Mouse (Mus musculus) forebrain, embryonic 16.5 days (tissue): ENCODE data around the gene Gstcd. TPM values are rescaled to one million over a fixed set of nuclear protein-coding genes. Genes with fewer than 3 reads are reported as not detected.

ENCODE experiments used
- ATAC-seq: fragments of 200-750 bp; cut with Nextera tagmentation; 2 replicates; pipeline ENCODE4 v1.8.0; 2017; ENCODE audit warnings: mild to moderate bottlenecking, moderate library complexity
- H3K27ac ChIP-seq: fragments of 300-500 bp; sonication (generic); 2 replicates; pipeline ENCODE4 v1.5.1; 2014; ENCODE audit warnings: low read length, control low read depth
- H3K27me3 ChIP-seq: fragments of 300-500 bp; sonication (generic); replicated peaks from 2 replicates; pipeline ENCODE4 v1.6.1; 2014; ENCODE audit warnings: low read length; ENCODE audit not compliant: control insufficient read depth, insufficient read depth
- H3K36me3 ChIP-seq: fragments of 300-500 bp; sonication (generic); 2 replicates; pipeline ENCODE4 v1.6.1; 2014; ENCODE audit not compliant: control insufficient read depth, insufficient read depth
- H3K4me1 ChIP-seq: fragments of 300-500 bp; sonication (generic); replicated peaks from 2 replicates; pipeline ENCODE4 v1.6.1; 2014; ENCODE audit warnings: low read length; ENCODE audit not compliant: control insufficient read depth, insufficient read depth
- H3K4me2 ChIP-seq: fragments of 300-500 bp; sonication (generic); 2 replicates; pipeline ENCODE4 v1.6.1; 2014; ENCODE audit warnings: mild to moderate bottlenecking, low read length, control low read depth
- H3K4me3 ChIP-seq: fragments of 300-500 bp; sonication (generic); replicated peaks from 2 replicates; pipeline ENCODE4 v1.5.1; 2014; ENCODE audit warnings: mild to moderate bottlenecking, low read length, control low read depth
- H3K9ac ChIP-seq: fragments of 300-500 bp; sonication (generic); replicated peaks from 2 replicates; pipeline ENCODE4 v1.6.1; 2014; ENCODE audit warnings: low read depth, low read length, control low read depth
- H3K9me3 ChIP-seq: fragments of 300-500 bp; sonication (generic); 2 replicates; pipeline ENCODE4 v1.6.1; 2016; ENCODE audit warnings: low read length; ENCODE audit not compliant: control insufficient read depth
- WGBS: fragments of 180-500 bp; shearing (Covaris S2); extraction: QIAGEN DNeasy Blood & Tissue Kit; methylation state at CpG from one replicate; pipeline ENCODE4 v1.1.7; 2014; 5-methylcytosine and 5-hydroxymethylcytosine counted together
- polyA plus RNA-seq: library from polyadenylated mRNA; unstranded; fragments of >200 nt; fragmentation: Nextera tagmentation; extraction: Ambion mirVana; gene quantifications from 2 replicates; pipeline ENCODE4 v1.2.1, GENCODE M21; 2015

The Gstcd gene
- polyA plus RNA-seq, 1 experiment from 2014 or later: 4.5 TPM

DNA sequence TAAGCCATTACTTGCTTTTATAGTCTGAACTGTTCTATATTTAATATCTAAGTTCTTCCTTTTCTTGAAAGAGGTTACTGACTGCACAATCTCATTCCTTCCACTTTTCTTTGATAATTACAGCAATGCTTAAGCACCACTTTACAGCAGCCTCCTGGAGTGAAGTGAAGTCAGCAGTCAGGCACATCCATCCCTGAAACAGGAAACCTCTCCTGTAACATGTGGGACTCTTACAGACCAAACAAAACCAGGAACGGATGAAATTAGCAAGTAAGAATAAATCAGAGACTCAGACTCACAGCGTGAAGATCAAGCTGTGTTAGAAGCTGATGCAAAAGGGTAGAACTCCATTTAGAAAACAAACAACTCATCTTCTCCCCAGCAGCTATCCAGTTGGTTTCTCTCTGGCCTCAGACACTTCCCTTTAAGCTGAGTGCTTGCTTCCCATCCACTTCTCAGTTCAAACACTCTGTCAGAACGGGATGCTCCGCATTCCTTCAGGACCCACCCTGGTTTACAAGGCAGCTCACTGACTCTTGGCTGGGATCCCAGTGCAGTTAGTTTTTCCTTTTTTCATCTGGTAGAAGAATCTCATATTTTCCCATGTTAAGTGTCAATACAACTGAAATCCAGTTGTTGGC lies 107.9 kb downstream of the Gstcd start:
- no peaks in the 10 kb centered on the region for H3K4me1 ChIP-seq
- H3K9ac ChIP-seq: no peak overlapping the region
- ATAC-seq: no peak; the same call in 1 of the 2 replicates
- no peak overlapping the region for H3K4me3 ChIP-seq
- no peaks in the 10 kb centered on the region for H3K36me3 ChIP-seq
- H3K9me3 ChIP-seq: no peaks in the 10 kb centered on the region
- no peak overlapping the region for H3K27ac ChIP-seq
- WGBS: 73% methylated on average over 4 of the region's 4 CpGs
- H3K27me3 ChIP-seq: no peaks in the 10 kb centered on the region
- H3K4me2 ChIP-seq: no peak overlapping the region

DNA sequence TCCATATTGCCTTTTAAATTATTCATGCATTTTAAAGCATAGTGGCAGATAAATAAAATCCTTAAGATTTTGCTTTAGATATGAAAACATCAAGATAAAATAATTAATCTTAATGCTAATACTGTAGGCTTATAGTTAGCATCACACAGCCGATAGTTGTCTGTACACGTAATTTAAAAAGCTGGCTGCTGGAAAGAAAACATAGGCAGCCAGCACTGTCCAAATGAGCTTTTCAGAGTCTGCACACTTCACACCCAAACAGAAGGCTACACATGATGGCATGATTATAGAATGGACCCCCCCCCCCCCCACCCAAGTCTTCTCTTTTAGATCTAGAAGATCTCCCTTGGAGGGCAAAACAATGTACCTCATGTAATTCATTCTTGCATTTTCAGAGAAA lies 109.9 kb downstream of the Gstcd start:
- ATAC-seq: peak; percentile 45; the same call in 1 of the 2 replicates
- no peaks in the 10 kb centered on the region for H3K4me1 ChIP-seq
- no peak overlapping the region for H3K4me2 ChIP-seq
- no peak overlapping the region for H3K9ac ChIP-seq
- no peaks in the 10 kb centered on the region for H3K9me3 ChIP-seq
- H3K36me3 ChIP-seq: no peaks in the 10 kb centered on the region
- H3K27me3 ChIP-seq: no peaks in the 10 kb centered on the region
- H3K27ac ChIP-seq: no peak overlapping the region
- WGBS: 47% methylated on average over 2 of the region's 2 CpGs
- no peak overlapping the region for H3K4me3 ChIP-seq

DNA sequence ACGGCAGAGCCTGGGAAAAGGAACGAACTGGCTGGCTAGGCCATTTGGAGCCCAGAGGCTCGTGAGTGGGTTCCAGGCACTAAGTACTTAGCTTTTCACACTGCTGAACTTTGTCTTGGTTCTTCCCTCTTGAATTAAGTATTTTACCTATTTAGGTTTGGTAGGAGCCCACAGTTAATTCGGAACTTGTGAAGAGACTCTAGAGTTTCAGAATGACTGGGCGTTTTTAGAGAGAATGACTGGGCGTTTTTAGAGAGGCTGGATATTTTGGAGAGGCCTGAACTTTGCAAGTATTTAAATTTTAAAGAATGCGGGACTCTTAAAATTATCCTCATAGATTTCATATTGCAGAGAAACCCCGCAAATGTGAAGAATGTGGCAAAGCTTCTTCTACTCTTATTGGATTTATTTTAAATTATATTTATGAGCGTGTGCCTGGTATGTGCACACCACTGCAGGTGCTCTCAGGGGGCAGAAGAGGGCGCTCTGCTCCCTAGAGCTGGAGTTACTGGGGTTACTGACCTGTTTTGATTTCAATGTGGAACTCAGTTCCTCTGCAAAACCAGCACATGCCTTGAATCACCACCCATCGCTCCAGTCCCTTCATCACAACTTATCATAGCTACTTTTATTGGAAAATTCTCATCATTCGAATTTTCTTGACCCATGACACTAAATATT lies 111.9 kb downstream of the Gstcd start:
- no peaks in the 10 kb centered on the region for H3K4me1 ChIP-seq
- H3K27me3 ChIP-seq: no peaks in the 10 kb centered on the region
- H3K4me2 ChIP-seq: no peak overlapping the region
- no peak for ATAC-seq
- H3K27ac ChIP-seq: no peak overlapping the region
- H3K36me3 ChIP-seq: no peaks in the 10 kb centered on the region
- WGBS: 94% methylated on average over 12 of the region's 12 CpGs
- no peak overlapping the region for H3K9ac ChIP-seq
- H3K9me3 ChIP-seq: no peaks in the 10 kb centered on the region
- H3K4me3 ChIP-seq: no peak overlapping the region

DNA sequence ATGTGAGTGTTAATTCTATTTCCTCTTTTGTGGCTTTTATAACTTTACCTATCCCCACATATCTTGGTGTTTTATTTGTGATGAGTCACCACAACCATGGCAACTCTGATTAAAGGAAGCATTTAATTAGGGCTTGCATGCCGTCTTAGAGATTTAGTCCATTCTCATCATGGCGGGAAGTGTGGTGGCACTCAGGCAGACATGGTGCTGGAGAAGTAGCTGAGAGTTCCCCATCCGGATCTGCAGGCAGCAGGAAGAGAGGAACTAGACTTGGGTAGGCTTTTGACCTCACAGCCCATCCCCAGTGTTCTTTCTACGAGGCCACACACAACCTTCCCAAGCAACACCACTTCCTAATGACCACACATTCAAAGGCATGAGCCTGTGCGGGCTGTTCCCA lies 125.6 kb downstream of the Gstcd start:
- Histone ChIP-seq H3K4me1 (no peaks in the 10 kb centered on the region), H3K4me3 (no peak overlapping the region), H3K27ac (no peak overlapping the region), H3K9me3 (no peaks in the 10 kb centered on the region), H3K36me3 (no peaks in the 10 kb centered on the region), H3K27me3 (no peaks in the 10 kb centered on the region), H3K9ac (no peak overlapping the region), H3K4me2 (no peak overlapping the region)
- 65% methylated on average over 5 of the region's 5 CpGs for WGBS
- no peak for ATAC-seq

DNA sequence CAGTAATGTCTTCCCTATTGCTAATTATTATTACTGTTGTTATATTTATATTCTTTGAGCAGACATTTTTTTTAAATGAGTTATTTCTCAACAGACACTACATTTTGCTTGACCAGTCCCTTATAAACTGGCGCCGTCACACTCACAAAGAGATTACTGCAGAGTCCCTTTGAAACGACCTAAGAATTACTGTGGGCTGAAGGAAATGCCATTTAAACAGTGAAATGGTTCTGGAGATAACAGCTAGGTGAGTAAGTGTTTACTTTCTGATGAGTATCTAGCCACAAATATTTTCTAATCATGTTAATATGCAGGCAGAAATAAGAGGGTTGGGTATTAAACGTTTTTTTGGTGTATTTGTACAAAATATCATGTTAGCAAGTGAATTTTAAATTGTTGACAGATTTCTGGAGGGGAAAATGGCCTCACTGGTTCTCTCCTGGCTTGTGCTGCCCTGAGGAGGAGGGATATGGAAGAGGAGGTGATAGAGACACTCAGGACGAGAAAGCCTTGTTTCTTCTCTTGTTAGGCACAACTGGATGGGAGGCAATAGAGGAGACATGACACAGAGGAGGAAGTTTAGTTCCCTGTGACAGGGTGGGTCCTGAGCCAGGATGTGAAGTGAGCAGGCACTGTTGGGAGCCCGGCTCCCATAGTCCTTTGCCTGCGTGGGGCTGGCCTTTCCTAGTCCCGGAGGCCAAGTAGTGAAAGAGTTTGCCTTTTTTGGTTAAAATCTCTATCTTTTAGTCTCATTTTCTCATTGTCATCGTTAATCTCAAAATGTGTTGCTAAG lies 126.9 kb downstream of the Gstcd start:
- Histone ChIP-seq H3K27ac (no peak overlapping the region), H3K9ac (no peak overlapping the region), H3K4me1 (no peaks in the 10 kb centered on the region), H3K4me2 (no peak overlapping the region), H3K27me3 (no peaks in the 10 kb centered on the region), H3K9me3 (no peaks in the 10 kb centered on the region), H3K4me3 (no peak overlapping the region), H3K36me3 (no peaks in the 10 kb centered on the region)
- no peak for ATAC-seq
- 75% methylated on average over 9 of the region's 9 CpGs for WGBS

DNA sequence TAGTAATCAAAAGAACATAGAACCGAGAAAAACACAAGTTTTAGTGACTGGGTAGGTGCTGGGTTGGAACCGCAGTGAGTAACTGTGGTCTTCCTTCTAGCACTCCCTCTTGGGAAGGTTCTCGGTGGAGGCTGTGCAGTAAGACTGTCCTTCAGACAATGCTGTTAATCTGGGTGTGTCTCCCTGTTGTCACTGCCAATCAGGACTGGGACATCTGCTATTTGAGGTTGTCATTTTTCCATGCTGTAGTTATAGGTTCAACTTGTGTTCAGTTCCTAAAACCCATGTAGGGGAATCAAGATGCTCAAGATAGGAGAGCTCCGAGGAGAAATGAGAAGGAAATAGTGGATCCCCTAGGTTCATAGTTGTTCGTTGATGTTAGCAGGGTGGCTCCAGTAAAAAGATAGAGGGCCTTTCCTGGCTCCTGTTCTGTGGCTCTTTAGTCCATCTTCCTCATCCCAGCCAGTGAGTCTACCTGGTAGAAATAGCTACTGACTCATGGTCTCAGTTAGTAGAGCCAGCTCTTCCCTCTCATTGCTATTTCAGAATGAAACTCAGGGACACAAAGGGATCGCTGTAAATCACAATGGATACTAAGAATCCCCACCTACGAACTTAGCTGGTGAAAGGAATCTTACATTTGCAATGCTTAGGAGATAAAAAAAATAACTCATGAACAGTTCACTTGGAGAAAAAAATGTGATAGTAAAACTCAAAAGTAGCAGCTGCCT lies 129.0 kb downstream of the Gstcd start:
- Histone ChIP-seq H3K27ac (no peak overlapping the region), H3K27me3 (no peaks in the 10 kb centered on the region), H3K4me2 (no peak overlapping the region), H3K4me3 (no peak overlapping the region), H3K9ac (no peak overlapping the region), H3K36me3 (no peaks in the 10 kb centered on the region), H3K4me1 (no peaks in the 10 kb centered on the region), H3K9me3 (no peaks in the 10 kb centered on the region)
- WGBS: 91% methylated on average over 7 of the region's 7 CpGs
- no peak for ATAC-seq

DNA sequence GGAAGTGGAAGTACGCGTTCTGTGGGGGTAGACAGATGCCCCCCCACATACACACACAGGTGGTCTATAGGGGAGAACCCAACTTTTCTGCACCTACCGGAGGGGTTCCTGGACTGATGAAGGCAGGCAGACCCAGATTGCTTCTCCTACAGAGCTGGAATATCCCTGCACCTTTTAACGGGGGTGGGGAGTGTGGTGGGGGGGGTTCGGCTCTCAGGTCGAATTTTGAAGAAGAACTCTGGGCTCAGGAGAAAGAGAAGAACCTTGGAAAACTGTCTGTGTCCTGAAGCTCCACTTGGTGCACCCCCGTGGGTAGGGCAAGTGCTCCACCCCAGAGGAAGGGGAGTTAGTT lies 141.3 kb downstream of the Gstcd start:
- no peak for ATAC-seq
- Histone ChIP-seq H3K4me2 (peak overlapping the region; percentile 100), H3K4me3 (peak overlapping the region; percentile 75), H3K9ac (peak overlapping the region; percentile 66), H3K36me3 (no peaks in the 10 kb centered on the region), H3K27ac (no peak overlapping the region), H3K4me1 (peaks cover 15% of the 10 kb centered on the region), H3K9me3 (no peaks in the 10 kb centered on the region), H3K27me3 (0 out of 2 replicates have a peak, but pooled peaks cover 2% of the 10 kb centered on the region)
- 14% methylated on average over 7 of the region's 7 CpGs for WGBS

DNA sequence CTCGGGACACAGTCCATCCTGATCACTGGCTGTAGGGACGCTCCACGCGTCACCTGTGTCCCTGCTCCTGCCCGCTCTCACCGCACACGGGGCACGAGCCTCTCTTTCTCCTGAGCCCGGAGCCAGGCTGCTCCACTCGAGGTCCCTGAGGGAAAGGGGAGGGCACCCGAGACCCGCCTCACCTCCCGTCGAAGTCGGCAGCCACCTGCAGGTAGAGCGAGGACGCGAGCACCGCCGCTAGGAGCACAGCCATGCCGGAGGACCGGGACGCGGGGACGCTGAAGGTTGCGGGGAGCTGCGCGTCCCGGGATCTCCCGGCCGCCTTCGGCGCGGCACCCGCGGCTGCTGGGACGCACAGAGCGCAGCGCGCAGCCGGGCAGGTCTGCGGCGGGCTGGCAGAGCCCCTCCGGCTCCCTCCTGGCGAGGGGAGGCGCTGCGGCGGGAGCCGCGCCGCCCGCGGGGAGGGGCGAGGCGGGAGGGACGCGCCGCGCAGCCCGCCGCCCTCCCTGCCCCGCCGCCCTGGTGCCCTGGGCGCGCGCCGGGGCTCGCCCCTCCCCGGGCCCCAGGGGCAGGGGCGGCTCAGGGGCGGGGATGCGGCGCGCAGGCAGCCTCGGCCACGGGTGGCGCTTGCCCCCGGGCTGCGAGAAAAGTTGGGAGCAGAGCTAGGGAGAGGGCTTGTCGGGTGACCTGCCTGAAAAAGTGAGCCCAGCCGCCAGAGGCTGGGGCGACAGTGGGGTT lies 141.9 kb downstream of the Gstcd start, which contains the start of gene Npnt:
Gene Npnt, minus strand, starts transcription at position 501 of the 738 bp plus-strand sequence.
- ATAC-seq: peak; percentile 93
- H3K4me1 ChIP-seq: peaks cover 15% of the 10 kb centered on the region
- no peaks in the 10 kb centered on the region for H3K36me3 ChIP-seq
- WGBS: under 1% methylated on average over 62 of the region's 82 CpGs
- peak within 1 kb of the TSS; percentile 75 for H3K4me3 ChIP-seq
- peak within 1 kb of the TSS; percentile 100 for H3K4me2 ChIP-seq
- H3K27ac ChIP-seq: no peak within 1 kb of the TSS
- H3K27me3 ChIP-seq: 0 out of 2 replicates have a peak, but pooled peaks cover 2% of the 10 kb centered on the region
- H3K9me3 ChIP-seq: no peaks in the 10 kb centered on the region
- peak within 1 kb of the TSS; percentile 66 for H3K9ac ChIP-seq
